Mouse (Mus musculus) adrenal gland, postnatal 25 days (tissue): ENCODE measurements at regions not wholly inside any gene's neighbourhood (a gene's known extent, or its start where the extent isn't known, plus 50 kb on each side); places are given as distances from the start of the nearest gene placed in this dataset.

ENCODE experiments used
- DNase-seq: peaks from one replicate; pipeline ENCODE4 v3.0.0; 2021; ENCODE audit warnings: mixed read lengths

- no peak for DNase-seq
Observed at GRCm38 (mm10) chr11:84701319-84702175, 117.8 kb downstream of the Mrm1 start.

- no peak for DNase-seq
Observed at GRCm38 (mm10) chr11:84697521-84697920, 121.8 kb downstream of the Mrm1 start.

GRCm38 (mm10) chr11:84692638-84693037 lies 126.7 kb downstream of the Mrm1 start:
- DNase-seq: peak; percentile 21

GRCm38 (mm10) chr11:84691410-84692148 lies 127.7 kb downstream of the Mrm1 start:
- DNase-seq: no peak

GRCm38 (mm10) chr11:84686473-84686872 lies 132.8 kb downstream of the Mrm1 start:
- DNase-seq: no peak

- no peak for DNase-seq
Observed at GRCm38 (mm10) chr11:84684325-84684724, 135.0 kb downstream of the Mrm1 start.

- no peak for DNase-seq
Observed at GRCm38 (mm10) chr11:84682931-84683330, 136.4 kb downstream of the Mrm1 start.

- DNase-seq: no peak
Observed at GRCm38 (mm10) chr11:84676377-84677078, 142.8 kb downstream of the Mrm1 start.

- DNase-seq: no peak
Observed at GRCm38 (mm10) chr11:84672841-84673473, 146.4 kb downstream of the Mrm1 start.

GRCm38 (mm10) chr11:84671585-84671984 lies 146.2 kb upstream of the Lhx1 start:
- DNase-seq: peak; percentile 44

GRCm38 (mm10) chr11:84667711-84668110 lies 142.4 kb upstream of the Lhx1 start:
- DNase-seq: no peak

- DNase-seq: no peak
Observed at GRCm38 (mm10) chr11:84664258-84664657, 138.9 kb upstream of the Lhx1 start.

- peak; percentile 63 for DNase-seq
Observed at GRCm38 (mm10) chr11:84661981-84662380, 136.6 kb upstream of the Lhx1 start.

GRCm38 (mm10) chr11:84660877-84661276 lies 135.5 kb upstream of the Lhx1 start:
- no peak for DNase-seq

GRCm38 (mm10) chr11:84659370-84659937 lies 134.1 kb upstream of the Lhx1 start:
- DNase-seq: no peak

GRCm38 (mm10) chr11:84653481-84653880 lies 128.1 kb upstream of the Lhx1 start:
- DNase-seq: no peak

- DNase-seq: no peak
Observed at GRCm38 (mm10) chr11:84648899-84649298, 123.6 kb upstream of the Lhx1 start.

- no peak for DNase-seq
Observed at GRCm38 (mm10) chr11:84647104-84647503, 121.8 kb upstream of the Lhx1 start.

GRCm38 (mm10) chr11:84643107-84643372 lies 117.7 kb upstream of the Lhx1 start:
- no peak for DNase-seq

- peak; percentile 36 for DNase-seq
Observed at GRCm38 (mm10) chr11:84642300-84643106, 117.2 kb upstream of the Lhx1 start.

- DNase-seq: no peak
Observed at GRCm38 (mm10) chr11:84641601-84642000, 116.3 kb upstream of the Lhx1 start.
